Mouse (Mus musculus): Measurements from ENCODE around the gene Focad.

DNA sequence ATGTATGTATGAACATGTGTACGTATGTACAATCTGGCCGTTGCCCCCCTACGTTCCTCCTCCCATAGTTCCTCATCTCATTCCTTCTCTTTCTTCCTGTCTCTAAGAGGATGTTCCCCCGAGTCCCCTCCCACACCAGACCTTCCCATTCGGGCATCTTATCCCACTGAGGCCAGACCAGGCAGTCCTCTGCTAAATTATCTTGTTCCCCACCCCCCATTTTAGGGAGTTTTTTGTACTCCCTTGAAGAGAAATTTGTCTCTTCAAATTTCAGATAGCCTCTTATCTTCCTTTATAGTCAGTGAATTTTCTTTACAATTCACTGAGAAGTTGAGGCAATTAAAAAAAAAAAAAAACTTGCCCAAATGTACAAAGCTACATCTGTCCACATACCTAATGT is 166.9 kb downstream of the Focad start:
- TF ChIP-seq POLR2A (IDR thresholded peaks at IDR 0.05; ENCODE audit: low read depth, low read length) = no peak
- TF ChIP-seq CTCF (IDR thresholded peaks at IDR 0.05; ENCODE audit: borderline replicate concordance, insufficient read depth, low read length) = no peak

Data from embryonic fibroblast, embryonic 13.5 days (primary cell).